Mouse (Mus musculus) forebrain, postnatal 0 days (tissue): Measurements from ENCODE around the gene Zfp12. TPM values are rescaled to one million over a fixed set of nuclear protein-coding genes. Genes with fewer than 3 reads are reported as not detected.

Experiments used
- ATAC-seq: fragments of 200-750 bp; cut with Nextera tagmentation; 2 replicates; pipeline ENCODE4 v1.8.0; 2017; ENCODE audit warnings: mild to moderate bottlenecking, moderate library complexity
- DNase-seq: peaks from one replicate; pipeline ENCODE4 v3.0.0-alpha.2; 2015
- H3K27ac ChIP-seq: fragments of 300-500 bp; sonication (generic); 2 replicates; pipeline ENCODE4 v1.5.1; 2014; ENCODE audit warnings: low read depth, mild to moderate bottlenecking, antibody characterized with exemption, low read length, moderate library complexity, mixed read lengths
- H3K27me3 ChIP-seq: fragments of 300-500 bp; sonication (generic); 2 replicates; pipeline ENCODE4 v1.6.1; 2014; ENCODE audit warnings: mild to moderate bottlenecking, low read length, mixed read lengths; ENCODE audit not compliant: insufficient read depth
- H3K36me3 ChIP-seq: fragments of 300-500 bp; sonication (generic); 2 replicates; pipeline ENCODE4 v1.6.1; 2014; ENCODE audit warnings: mild to moderate bottlenecking, moderate library complexity; ENCODE audit not compliant: insufficient read depth
- H3K4me1 ChIP-seq: fragments of 300-500 bp; sonication (generic); 2 replicates; pipeline ENCODE4 v1.6.1; 2014; ENCODE audit warnings: antibody characterized with exemption; ENCODE audit not compliant: insufficient read depth
- H3K4me2 ChIP-seq: fragments of 300-500 bp; sonication (generic); 2 replicates; pipeline ENCODE4 v1.6.1; 2014; ENCODE audit warnings: low read depth, mild to moderate bottlenecking, moderate library complexity
- H3K4me3 ChIP-seq: fragments of 300-500 bp; sonication (generic); 2 replicates; pipeline ENCODE4 v1.5.1; 2014; ENCODE audit warnings: low read depth, low read length, mixed read lengths
- H3K9ac ChIP-seq: fragments of 300-500 bp; sonication (generic); 2 replicates; pipeline ENCODE4 v1.6.1; 2014; ENCODE audit warnings: mild to moderate bottlenecking
- H3K9me3 ChIP-seq: fragments of 300-500 bp; sonication (generic); 2 replicates; pipeline ENCODE4 v1.6.1; 2016; ENCODE audit warnings: low read length
- CTCF ChIP-seq: sonication (generic); IDR thresholded peaks from 2 replicates; pipeline ENCODE4 v1.5.1; 2016; ENCODE audit warnings: antibody characterized with exemption, control low read depth, low read depth
- WGBS: fragments of 180-500 bp; shearing (Covaris S2); extraction: QIAGEN DNeasy Blood & Tissue Kit; methylation state at CpG from one replicate; pipeline ENCODE4 v1.1.7; 2014; 5-methylcytosine and 5-hydroxymethylcytosine counted together
- polyA plus RNA-seq: library from polyadenylated mRNA; unstranded; fragments of >200 nt; fragmentation: Nextera tagmentation; extraction: Ambion mirVana; gene quantifications from 2 replicates; pipeline ENCODE4 v1.2.1, GENCODE M21; 2015
- total RNA-seq: library from RNA; depleted of rRNA; stranded (reverse); fragments of >200 nt; gene quantifications from 2 replicates; pipeline ENCODE4 v1.2.3, GENCODE M21; 2014

The Zfp12 gene
- total and polyA plus RNA-seq, 2 experiments from 2014 or later = 14.0 to 37.1 TPM

DNA sequence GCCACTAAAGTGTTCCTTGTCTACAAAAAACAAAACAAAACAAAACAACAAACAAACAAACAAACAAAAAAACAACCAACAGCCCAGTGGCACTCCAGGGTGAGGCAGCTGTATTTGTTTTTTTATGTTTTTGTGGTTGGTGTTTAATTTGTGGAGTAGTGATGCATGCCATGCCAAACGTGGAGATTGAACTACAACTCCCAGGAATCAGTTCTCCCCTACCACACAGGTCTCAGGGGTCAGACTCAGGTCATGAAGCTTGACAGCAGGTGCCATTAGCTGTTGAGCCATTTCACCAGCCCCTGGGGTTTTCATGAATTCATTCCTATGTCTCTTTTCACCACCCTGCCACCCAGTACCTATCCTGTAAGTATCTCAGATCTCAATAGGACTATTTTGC is 30.4 kb downstream of the Zfp12 start:
- ATAC-seq = no peak
- H3K4me3 ChIP-seq = no peak overlapping the region

DNA sequence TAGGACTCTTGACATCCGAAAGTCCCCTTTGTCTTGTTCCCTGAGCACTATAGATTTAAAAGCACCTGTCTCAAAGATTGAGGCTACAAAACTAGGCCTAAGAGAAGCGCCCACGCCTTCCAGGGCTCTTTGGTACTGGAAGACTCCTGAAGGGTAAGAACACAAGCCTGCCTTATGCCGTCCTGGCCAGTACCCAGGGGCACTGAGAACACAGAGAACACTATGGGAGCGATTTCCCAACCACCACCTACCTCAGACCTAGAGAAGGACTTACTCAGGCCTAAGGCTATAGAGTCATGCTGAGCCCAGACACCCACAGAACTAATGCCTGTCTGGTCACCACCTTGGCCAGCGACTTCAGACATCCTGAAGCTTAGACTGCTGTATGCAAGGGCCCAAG is 31.8 kb downstream of the Zfp12 start:
- no peak overlapping the region for H3K9ac ChIP-seq
- WGBS = 86% methylated on average over 6 of the region's 6 CpGs
- no peak overlapping the region for H3K4me2 ChIP-seq
- H3K9me3 ChIP-seq = no peaks in the 10 kb centered on the region
- H3K4me3 ChIP-seq = no peak overlapping the region
- no peaks in the 10 kb centered on the region for H3K27me3 ChIP-seq
- no peak for DNase-seq
- no peak for TF ChIP-seq CTCF
- ATAC-seq = no peak
- peaks cover 28% of the 10 kb centered on the region for H3K36me3 ChIP-seq
- no peak overlapping the region for H3K27ac ChIP-seq
- H3K4me1 ChIP-seq = peaks cover 18% of the 10 kb centered on the region

More for the DNA sequence above, 30.4 kb downstream of the Zfp12 start:
- 37% methylated on average over 1 of the region's 1 CpGs for WGBS
- Histone ChIP-seq H3K9ac (no peak overlapping the region), H3K27me3 (no peaks in the 10 kb centered on the region), H3K27ac (no peak overlapping the region), H3K4me2 (no peak overlapping the region), H3K4me1 (peaks cover 11% of the 10 kb centered on the region), H3K36me3 (peaks cover 34% of the 10 kb centered on the region), H3K9me3 (no peaks in the 10 kb centered on the region)
- no peak for DNase-seq
- no peak for TF ChIP-seq CTCF

DNA sequence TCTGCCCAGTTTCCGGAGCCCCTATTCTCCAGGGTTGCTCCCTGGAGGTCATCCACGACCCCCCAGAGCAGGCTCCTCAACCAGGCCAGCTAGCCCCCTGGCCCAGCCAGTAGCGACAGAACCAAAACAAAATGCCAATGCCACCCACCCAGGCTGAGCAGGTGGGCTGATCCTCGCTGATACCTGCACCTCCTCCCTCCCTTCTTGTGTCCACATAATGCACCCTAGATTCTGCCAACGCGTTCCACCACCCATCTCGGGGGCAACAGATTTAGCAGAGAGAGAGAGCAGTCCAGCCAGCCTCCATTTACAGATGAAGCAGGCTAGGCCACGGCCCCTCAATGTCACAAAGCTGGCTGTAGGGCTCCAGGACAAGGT is 34.0 kb downstream of the Zfp12 start:
- no peaks in the 10 kb centered on the region for H3K27me3 ChIP-seq
- peak overlapping the region; percentile 94 for H3K9ac ChIP-seq
- peaks cover 7% of the 10 kb centered on the region; the same call in 1 of the 2 replicates for H3K36me3 ChIP-seq
- DNase-seq (no peak), ATAC-seq (no peak)
- H3K4me3 ChIP-seq = peak overlapping the region; percentile 87
- no peaks in the 10 kb centered on the region for H3K9me3 ChIP-seq
- H3K4me2 ChIP-seq = peak overlapping the region; percentile 80
- TF ChIP-seq CTCF = no peak
- 23% methylated on average over 8 of the region's 8 CpGs for WGBS
- H3K27ac ChIP-seq = peak overlapping the region; percentile 85
- peaks cover 18% of the 10 kb centered on the region for H3K4me1 ChIP-seq

GRCm38 (mm10) chr5:143269363-143270150 is 34.6 kb downstream of the Zfp12 start, which contains the start of gene Zfp316:
TSS of gene Zfp316 (minus strand) at chr5:143270022.
- ATAC-seq (peak; percentile 88), DNase-seq (peak; percentile 88)
- Histone ChIP-seq H3K36me3 (peaks cover 5% of the 10 kb centered on the region; the same call in 1 of the 2 replicates), H3K4me1 (peaks cover 18% of the 10 kb centered on the region), H3K4me3 (peak within 1 kb of the TSS; percentile 87), H3K27ac (peak within 1 kb of the TSS; percentile 85), H3K27me3 (no peaks in the 10 kb centered on the region), H3K9me3 (no peaks in the 10 kb centered on the region), H3K9ac (peak within 1 kb of the TSS; percentile 94), H3K4me2 (peak within 1 kb of the TSS; percentile 80)
- WGBS = under 1% methylated on average over 74 of the region's 79 CpGs
- no peak; the same call in 1 of the 2 replicates for TF ChIP-seq CTCF

- Histone ChIP-seq H3K4me1 (peaks cover 18% of the 10 kb centered on the region), H3K4me3 (peak overlapping the region; percentile 87), H3K9ac (peak overlapping the region; percentile 94), H3K9me3 (no peaks in the 10 kb centered on the region), H3K27me3 (no peaks in the 10 kb centered on the region), H3K36me3 (peaks cover under 1% of the 10 kb centered on the region; the same call in 1 of the 2 replicates), H3K27ac (peak overlapping the region; percentile 85), H3K4me2 (peak overlapping the region; percentile 80)
- peak; percentile 20; the same call in 1 of the 2 replicates for TF ChIP-seq CTCF
- ATAC-seq (peak; percentile 18; the same call in 1 of the 2 replicates), DNase-seq (no peak)
- WGBS = 3% methylated on average over 12 of the region's 12 CpGs
These were observed 35.2 kb downstream of the Zfp12 start for GRCm38 (mm10) chr5:143270151-143270519.

DNA sequence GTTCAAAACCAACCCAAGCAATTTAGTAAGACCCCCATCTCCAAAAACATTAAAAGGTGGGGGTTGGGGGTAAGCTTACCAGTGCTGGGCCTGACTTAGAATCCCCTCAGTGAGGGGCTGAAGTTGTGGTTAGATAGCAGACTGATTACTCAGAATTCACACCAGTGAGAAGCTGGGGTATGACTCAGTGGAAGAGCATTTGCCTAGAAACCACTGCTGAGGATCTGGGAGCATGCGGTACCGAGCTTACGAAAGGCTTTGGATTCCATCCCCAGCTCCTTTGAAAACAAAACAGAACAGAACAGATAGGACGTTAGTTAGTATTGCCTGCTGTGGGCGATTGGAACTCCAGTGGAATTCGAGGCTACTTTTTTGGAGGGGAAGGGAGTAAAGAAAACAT is 36.7 kb downstream of the Zfp12 start:
- H3K27me3 ChIP-seq = no peaks in the 10 kb centered on the region
- DNase-seq (no peak), ATAC-seq (no peak)
- no peak overlapping the region for H3K9ac ChIP-seq
- peaks cover 18% of the 10 kb centered on the region for H3K4me1 ChIP-seq
- no peaks in the 10 kb centered on the region for H3K36me3 ChIP-seq
- 89% methylated on average over 6 of the region's 6 CpGs for WGBS
- H3K9me3 ChIP-seq = no peaks in the 10 kb centered on the region
- no peak overlapping the region for H3K4me3 ChIP-seq
- H3K27ac ChIP-seq = no peak overlapping the region
- no peak overlapping the region for H3K4me2 ChIP-seq
- TF ChIP-seq CTCF = no peak

DNA sequence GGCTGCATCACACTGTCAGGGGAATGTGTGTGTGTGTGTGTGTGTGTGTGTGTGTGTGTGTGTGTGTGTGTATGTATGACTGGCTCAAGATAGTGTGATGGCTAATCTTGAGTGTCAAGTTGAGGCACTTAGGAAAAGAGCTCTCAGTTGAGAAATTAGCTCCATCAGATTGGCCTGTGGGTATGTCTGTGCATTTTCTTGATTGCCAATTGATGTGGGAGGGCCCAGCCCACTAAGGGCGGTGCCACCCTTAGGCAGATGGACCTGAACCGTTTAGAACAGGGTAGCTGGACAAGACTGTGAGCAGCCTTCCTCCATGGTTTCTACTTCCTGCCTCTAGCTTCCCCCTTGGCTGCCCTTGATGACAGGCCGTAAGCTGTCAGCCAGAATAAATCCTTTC is 37.1 kb downstream of the Zfp12 start:
- 81% methylated on average over 3 of the region's 3 CpGs for WGBS
- ATAC-seq = no peak
- no peaks in the 10 kb centered on the region for H3K9me3 ChIP-seq

More for the DNA sequence above, 37.1 kb downstream of the Zfp12 start:
- Histone ChIP-seq H3K4me2 (no peak overlapping the region), H3K4me1 (peaks cover 18% of the 10 kb centered on the region), H3K4me3 (no peak overlapping the region), H3K36me3 (no peaks in the 10 kb centered on the region), H3K27me3 (no peaks in the 10 kb centered on the region), H3K9ac (no peak overlapping the region), H3K27ac (no peak overlapping the region)
- no peak for TF ChIP-seq CTCF
- no peak for DNase-seq
